Mouse (Mus musculus): ENCODE data around the gene Acvr1b. TPM values are rescaled to one million over a fixed set of nuclear protein-coding genes. Genes with fewer than 3 reads are reported as not detected.

The Acvr1b gene
- polyA plus RNA-seq, 1 experiment: 6.4 TPM

DNA sequence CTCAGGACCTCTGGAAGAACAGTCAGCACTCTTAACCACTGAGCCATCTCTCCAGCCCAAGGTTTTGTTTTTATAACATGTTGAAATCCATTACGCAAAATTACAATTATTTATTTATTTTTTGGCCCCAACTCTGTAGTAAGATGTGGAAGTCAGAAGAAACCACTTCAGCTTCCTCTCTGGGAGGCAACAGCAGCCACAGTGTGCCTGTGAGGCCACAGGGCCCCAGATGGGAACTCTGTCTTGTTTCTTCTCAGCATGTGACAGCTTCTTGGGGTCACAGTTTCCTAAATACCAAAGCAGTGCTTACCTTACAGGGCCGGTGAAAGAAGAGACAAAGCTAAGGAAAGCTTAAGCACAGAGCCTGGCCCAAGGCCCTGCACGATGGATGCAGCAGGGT is 70.1 kb downstream of the Acvr1b start:
- TF ChIP-seq CTCF (IDR thresholded peaks at IDR 0.05; ENCODE audit: control insufficient read depth, insufficient read depth, low read length) (no peak), POLR2A (IDR thresholded peaks at IDR 0.05; ENCODE audit: borderline replicate concordance, control insufficient read depth, low read depth, low read length) (no peak)
- 6% methylated on average over 3 of the region's 3 CpGs for WGBS
- H3K4me3 ChIP-seq (replicated peaks; ENCODE audit: control insufficient read depth, low read depth, low read length): no peak overlapping the region
- peaks cover 9% of the 10 kb centered on the region for H3K4me1 ChIP-seq (ENCODE audit: control insufficient read depth, insufficient read depth, low read length)
- H3K27ac ChIP-seq (ENCODE audit: control insufficient read depth, insufficient read depth, low read depth, low read length, poor library complexity): peak overlapping the region; percentile 70

DNA sequence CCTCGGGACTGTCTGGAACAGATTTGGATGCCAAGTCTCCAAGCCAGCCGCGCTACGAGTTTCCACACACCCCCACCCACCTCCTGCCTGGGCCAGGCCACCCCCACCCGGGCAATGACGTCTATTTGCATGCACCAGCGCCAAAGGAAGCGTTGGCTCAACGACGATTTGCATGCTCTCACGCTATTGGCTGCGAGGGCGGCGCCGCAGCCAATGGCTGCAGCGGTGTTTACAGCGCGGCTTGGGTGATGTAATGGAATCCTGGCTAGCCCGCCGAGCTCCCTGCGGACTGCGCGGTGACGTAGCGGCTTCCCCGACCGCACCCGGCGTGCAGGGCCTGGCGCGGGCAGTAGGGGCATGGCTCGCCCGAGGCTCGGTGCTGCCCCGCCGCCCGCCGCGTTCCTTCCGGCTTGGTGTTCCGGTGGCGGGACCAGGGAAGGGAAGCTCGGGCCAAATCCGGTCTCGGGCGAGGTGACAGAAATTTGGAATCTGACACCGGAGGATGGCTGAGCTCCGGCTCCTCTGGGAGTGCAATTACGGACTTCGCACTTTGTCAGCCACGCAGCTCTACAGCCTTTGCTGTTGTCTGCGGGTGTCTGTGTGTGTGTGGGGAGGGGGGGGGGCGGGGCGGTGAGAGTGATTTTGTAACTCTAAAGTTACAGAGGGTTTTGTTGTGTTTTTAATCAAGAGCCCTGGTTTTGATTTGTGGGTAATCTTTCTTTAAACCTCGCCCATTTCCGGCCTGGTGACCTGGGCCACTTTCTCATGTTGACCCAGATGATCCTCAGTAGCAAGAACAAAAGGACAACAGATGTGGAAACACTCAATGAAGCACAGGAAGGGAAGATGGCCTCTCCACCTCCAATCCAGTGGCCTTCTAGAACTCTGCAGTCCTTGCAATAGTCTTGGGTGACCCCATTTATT is 72.6 kb downstream of the Acvr1b start:
- peaks cover 8% of the 10 kb centered on the region for H3K4me1 ChIP-seq (ENCODE audit: control insufficient read depth, insufficient read depth, low read length)
- TF ChIP-seq POLR2A (IDR thresholded peaks at IDR 0.05; ENCODE audit: borderline replicate concordance, control insufficient read depth, low read depth, low read length) (peak; percentile 67; the same call in 1 of the 2 replicates), CTCF (IDR thresholded peaks at IDR 0.05; ENCODE audit: control insufficient read depth, insufficient read depth, low read length) (no peak)
- H3K27ac ChIP-seq (ENCODE audit: control insufficient read depth, insufficient read depth, low read depth, low read length, poor library complexity): peak overlapping the region; percentile 97
- peak overlapping the region; percentile 48 for H3K4me3 ChIP-seq (replicated peaks; ENCODE audit: control insufficient read depth, low read depth, low read length)
- under 1% methylated on average over 56 of the region's 56 CpGs for WGBS

DNA sequence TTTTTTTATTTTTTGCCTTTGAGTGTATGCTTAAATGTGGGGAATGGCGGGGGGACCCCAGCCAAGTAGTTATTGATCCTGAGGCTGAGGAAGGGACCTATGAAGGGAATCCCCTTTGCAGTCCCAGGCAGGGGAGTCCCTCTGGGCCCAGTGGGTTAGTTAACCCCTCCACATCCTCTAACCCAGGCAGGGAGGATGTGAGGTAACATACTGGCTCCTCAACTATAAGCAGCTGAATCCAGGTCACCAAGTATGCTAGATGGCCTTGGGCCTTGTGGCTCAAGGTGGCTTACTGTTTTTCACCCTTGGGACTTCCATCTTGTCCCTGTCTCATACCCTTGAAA is 73.3 kb downstream of the Acvr1b start:
- TF ChIP-seq CTCF (IDR thresholded peaks at IDR 0.05; ENCODE audit: control insufficient read depth, insufficient read depth, low read length) (no peak), POLR2A (IDR thresholded peaks at IDR 0.05; ENCODE audit: borderline replicate concordance, control insufficient read depth, low read depth, low read length) (no peak)

DNA sequence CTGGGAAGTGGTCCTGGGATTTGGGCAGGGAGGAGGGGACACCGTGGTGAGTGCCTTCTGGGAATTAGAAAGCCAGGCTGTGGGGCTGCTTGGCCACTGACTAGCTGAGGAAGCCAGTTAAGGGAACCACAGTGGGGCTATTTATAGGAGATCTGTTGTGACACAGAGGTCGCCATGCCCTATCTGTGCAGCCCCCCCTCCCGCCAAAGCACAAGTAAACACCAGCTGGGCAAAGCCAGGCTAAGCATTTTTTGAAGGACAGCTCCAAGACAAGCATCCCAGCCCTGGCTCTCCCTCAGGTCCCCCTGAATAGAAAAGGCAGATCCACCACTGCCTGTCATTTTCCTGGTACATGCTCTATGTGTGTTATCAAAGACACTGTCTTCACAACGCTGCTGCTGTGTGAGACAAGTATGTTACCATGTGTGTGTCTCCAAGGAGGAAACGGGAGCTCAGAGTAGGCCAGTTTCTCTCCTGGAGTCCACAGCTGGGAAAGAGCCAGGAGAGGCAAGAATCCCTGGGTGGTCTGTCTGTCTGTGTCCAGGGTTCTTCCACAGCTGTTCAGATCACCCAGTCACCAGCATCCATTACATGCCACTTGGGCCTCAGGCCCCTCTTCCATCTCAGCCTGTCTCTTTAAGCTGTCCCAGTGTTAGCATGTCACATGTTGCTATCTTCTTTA is 74.3 kb downstream of the Acvr1b start:
- peak overlapping the region; percentile 67 for H3K27ac ChIP-seq (ENCODE audit: control insufficient read depth, insufficient read depth, low read depth, low read length, poor library complexity)
- no peak overlapping the region for H3K4me3 ChIP-seq (replicated peaks; ENCODE audit: control insufficient read depth, low read depth, low read length)
- TF ChIP-seq POLR2A (IDR thresholded peaks at IDR 0.05; ENCODE audit: borderline replicate concordance, control insufficient read depth, low read depth, low read length): no peak
- TF ChIP-seq CTCF (IDR thresholded peaks at IDR 0.05; ENCODE audit: control insufficient read depth, insufficient read depth, low read length): no peak
- peaks cover 9% of the 10 kb centered on the region for H3K4me1 ChIP-seq (ENCODE audit: control insufficient read depth, insufficient read depth, low read length)
- WGBS: 22% methylated on average over 5 of the region's 5 CpGs

More for the DNA sequence above, 73.3 kb downstream of the Acvr1b start:
- Histone ChIP-seq H3K4me3 (replicated peaks; ENCODE audit: control insufficient read depth, low read depth, low read length) (no peak overlapping the region), H3K4me1 (ENCODE audit: control insufficient read depth, insufficient read depth, low read length) (peaks cover 8% of the 10 kb centered on the region), H3K27ac (ENCODE audit: control insufficient read depth, insufficient read depth, low read depth, low read length, poor library complexity) (peak overlapping the region; percentile 97)
- 54% methylated on average over 1 of the region's 1 CpGs for WGBS

DNA sequence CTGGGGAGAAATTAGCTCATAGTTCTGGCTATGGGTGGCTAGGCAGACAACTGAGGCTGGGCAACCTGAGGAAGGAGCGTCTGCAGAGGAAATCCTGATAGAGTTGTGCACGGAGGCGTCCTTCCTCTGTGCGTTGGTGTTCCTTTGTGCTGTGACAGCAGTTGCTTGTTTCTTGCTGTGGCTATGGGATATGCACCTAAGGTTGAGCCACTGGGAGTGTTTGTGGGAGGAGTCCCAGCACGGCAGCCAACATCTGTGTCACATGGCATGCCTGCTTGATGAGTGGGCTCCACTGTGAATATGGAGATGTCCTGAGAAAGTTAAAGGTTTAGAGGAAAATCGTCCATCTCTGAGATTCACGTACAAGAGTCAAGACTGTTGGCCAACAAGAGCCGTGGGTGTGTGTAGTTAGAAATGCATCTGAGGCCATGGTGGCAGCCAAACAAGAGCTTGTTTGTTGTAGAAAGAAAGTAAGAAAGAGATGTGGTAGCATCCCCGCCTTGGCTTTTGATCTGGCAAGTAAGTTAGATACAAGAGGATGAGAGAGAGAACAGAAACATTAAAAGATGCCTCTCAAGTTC is 76.4 kb downstream of the Acvr1b start:
- TF ChIP-seq CTCF (IDR thresholded peaks at IDR 0.05; ENCODE audit: control insufficient read depth, insufficient read depth, low read length) (no peak), POLR2A (IDR thresholded peaks at IDR 0.05; ENCODE audit: borderline replicate concordance, control insufficient read depth, low read depth, low read length) (no peak)
- WGBS: 63% methylated on average over 9 of the region's 9 CpGs
- H3K4me1 ChIP-seq (ENCODE audit: control insufficient read depth, insufficient read depth, low read length): peaks cover 7% of the 10 kb centered on the region
- no peak overlapping the region for H3K27ac ChIP-seq (ENCODE audit: control insufficient read depth, insufficient read depth, low read depth, low read length, poor library complexity)
- H3K4me3 ChIP-seq (replicated peaks; ENCODE audit: control insufficient read depth, low read depth, low read length): no peak overlapping the region

DNA sequence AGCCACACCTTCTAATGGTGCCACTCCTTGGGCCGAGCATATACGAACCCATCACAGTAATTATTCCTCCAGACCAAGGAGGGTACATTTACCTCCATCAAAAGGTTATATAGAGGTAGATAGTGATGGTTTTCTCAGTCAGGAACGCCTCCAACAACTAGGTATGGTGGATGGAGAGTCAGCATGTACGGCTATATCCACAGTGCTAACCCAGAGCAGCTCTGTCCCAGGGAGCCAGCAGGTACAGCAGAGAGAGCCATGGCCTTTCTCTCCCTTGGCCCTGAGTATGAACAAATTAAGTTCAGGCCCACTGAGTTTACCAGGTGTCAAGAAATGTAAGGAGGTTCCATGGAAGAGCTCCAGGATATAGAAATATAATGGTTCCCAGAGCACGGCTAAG is 78.1 kb downstream of the Acvr1b start:
- 78% methylated on average over 5 of the region's 5 CpGs for WGBS
- no peak overlapping the region for H3K27ac ChIP-seq (ENCODE audit: control insufficient read depth, insufficient read depth, low read depth, low read length, poor library complexity)
- H3K4me3 ChIP-seq (replicated peaks; ENCODE audit: control insufficient read depth, low read depth, low read length): no peak overlapping the region
- H3K4me1 ChIP-seq (ENCODE audit: control insufficient read depth, insufficient read depth, low read length): peaks cover 10% of the 10 kb centered on the region
- TF ChIP-seq POLR2A (IDR thresholded peaks at IDR 0.05; ENCODE audit: borderline replicate concordance, control insufficient read depth, low read depth, low read length) (no peak), CTCF (IDR thresholded peaks at IDR 0.05; ENCODE audit: control insufficient read depth, insufficient read depth, low read length) (no peak)

DNA sequence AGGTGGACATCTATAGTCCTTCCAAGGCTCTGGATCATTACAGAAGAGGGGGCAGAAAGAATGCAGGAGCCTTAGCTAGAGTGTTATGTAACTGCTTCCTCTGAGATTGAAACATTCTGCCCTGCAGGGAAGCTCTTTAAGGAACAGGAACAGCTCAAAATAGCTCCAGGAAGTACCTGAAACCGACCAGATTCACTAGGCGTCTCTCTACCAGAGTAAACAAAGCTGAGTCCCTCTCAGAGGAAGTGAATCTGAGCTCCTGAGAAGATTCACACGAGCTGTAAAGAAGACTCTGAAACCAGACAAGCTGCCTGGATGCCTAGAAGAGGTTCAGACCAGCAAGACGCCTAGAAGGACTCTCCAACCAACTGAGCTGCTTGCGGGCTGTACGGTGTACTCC is 78.7 kb downstream of the Acvr1b start:
- H3K4me1 ChIP-seq (ENCODE audit: control insufficient read depth, insufficient read depth, low read length): peaks cover 11% of the 10 kb centered on the region
- no peak overlapping the region for H3K4me3 ChIP-seq (replicated peaks; ENCODE audit: control insufficient read depth, low read depth, low read length)
- peak overlapping the region; percentile 56; the same call in 1 of the 2 replicates for H3K27ac ChIP-seq (ENCODE audit: control insufficient read depth, insufficient read depth, low read depth, low read length, poor library complexity)
- 52% methylated on average over 6 of the region's 6 CpGs for WGBS
- no peak for TF ChIP-seq CTCF (IDR thresholded peaks at IDR 0.05; ENCODE audit: control insufficient read depth, insufficient read depth, low read length)
- no peak for TF ChIP-seq POLR2A (IDR thresholded peaks at IDR 0.05; ENCODE audit: borderline replicate concordance, control insufficient read depth, low read depth, low read length)

DNA sequence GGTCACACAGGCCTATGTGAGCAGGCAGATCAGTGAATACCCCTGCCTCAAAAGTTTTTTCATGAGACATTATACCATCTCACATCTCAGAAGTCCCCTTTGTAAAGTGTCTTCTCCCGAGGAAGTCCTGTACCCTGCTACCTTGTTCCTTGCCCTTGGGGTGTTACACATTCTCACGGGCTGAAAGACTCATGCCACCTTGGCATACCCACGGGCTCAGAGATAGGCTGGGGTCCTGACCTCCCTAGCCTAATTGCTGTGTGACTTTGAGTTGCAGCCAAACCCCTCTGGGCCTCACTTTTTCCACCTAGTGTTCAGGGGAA is 79.7 kb downstream of the Acvr1b start:
- TF ChIP-seq CTCF (IDR thresholded peaks at IDR 0.05; ENCODE audit: control insufficient read depth, insufficient read depth, low read length): no peak
- TF ChIP-seq POLR2A (IDR thresholded peaks at IDR 0.05; ENCODE audit: borderline replicate concordance, control insufficient read depth, low read depth, low read length): no peak
- 32% methylated on average over 3 of the region's 3 CpGs for WGBS
- Histone ChIP-seq H3K27ac (ENCODE audit: control insufficient read depth, insufficient read depth, low read depth, low read length, poor library complexity) (peak overlapping the region; percentile 16; the same call in 1 of the 2 replicates), H3K4me1 (ENCODE audit: control insufficient read depth, insufficient read depth, low read length) (peaks cover 9% of the 10 kb centered on the region), H3K4me3 (replicated peaks; ENCODE audit: control insufficient read depth, low read depth, low read length) (peak overlapping the region; percentile 43)

Measured in bone marrow, adult 2 months (tissue).